Mouse (Mus musculus) liver, embryonic 14.5 days (tissue): ENCODE results near the gene Zfp882. TPM values are rescaled to one million over a fixed set of nuclear protein-coding genes. Genes with fewer than 3 reads are reported as not detected.

Experiments
- ATAC-seq: fragments of 200-750 bp; cut with Nextera tagmentation; 2 replicates; pipeline ENCODE4 v1.8.0; 2017; ENCODE audit warnings: moderate number of reproducible peaks, mild to moderate bottlenecking, moderate library complexity; ENCODE audit not compliant: insufficient read depth
- DNase-seq, 3 experiments: peaks; one replicate each; pipeline ENCODE4 v3.0.0-alpha.2; 2012 to 2013; ENCODE audit warnings: low read depth in 3 of 3, low spot score in 3 of 3
- H3K27ac ChIP-seq: fragments of 300-500 bp; sonication (generic); 2 replicates; pipeline ENCODE4 v1.5.1; 2014; ENCODE audit warnings: moderate library complexity, mild to moderate bottlenecking, control low read depth, inconsistent platforms
- H3K27me3 ChIP-seq: fragments of 300-500 bp; sonication (generic); 2 replicates; pipeline ENCODE4 v1.6.1; 2014; ENCODE audit warnings: mild to moderate bottlenecking, low read length, moderate library complexity; ENCODE audit not compliant: control insufficient read depth, insufficient read depth
- H3K36me3 ChIP-seq: fragments of 300-500 bp; sonication (generic); replicated peaks from 2 replicates; pipeline ENCODE4 v1.6.1; 2014; ENCODE audit warnings: low read depth; ENCODE audit not compliant: control insufficient read depth, insufficient read depth
- H3K4me1 ChIP-seq, 2 experiments: fragments of 200-500 bp in 1 of 2; fragments of 300-500 bp in 1 of 2; sonication (generic) in 1 of 2; replicated peaks; 2 replicates each; pipeline ENCODE4 v1.6.1; 2012 to 2014; ENCODE audit warnings: antibody characterized with exemption in 1 of 2, inconsistent platforms in 1 of 2, low read length in 1 of 2; ENCODE audit not compliant: control insufficient read depth in 2 of 2, insufficient read depth in 2 of 2
- H3K4me2 ChIP-seq: fragments of 300-500 bp; sonication (generic); 2 replicates; pipeline ENCODE4 v1.6.1; 2014; ENCODE audit warnings: low read depth, mild to moderate bottlenecking, control low read depth, moderate library complexity
- H3K4me3 ChIP-seq, 2 experiments: fragments of 200-500 bp in 1 of 2; fragments of 300-500 bp in 1 of 2; sonication (generic) in 1 of 2; 2 replicates each; pipeline ENCODE4 v1.5.1; 2012 to 2014; ENCODE audit warnings: low read depth in 2 of 2, low read length in 2 of 2, mild to moderate bottlenecking in 2 of 2, control low read depth in 1 of 2, inconsistent platforms in 1 of 2, moderate library complexity in 1 of 2; ENCODE audit not compliant: insufficient read depth in 1 of 2
- H3K9ac ChIP-seq: fragments of 300-500 bp; sonication (generic); replicated peaks from 2 replicates; pipeline ENCODE4 v1.6.1; 2014; ENCODE audit warnings: mild to moderate bottlenecking, control low read depth, moderate library complexity
- H3K9me3 ChIP-seq: fragments of 300-500 bp; sonication (generic); 2 replicates; pipeline ENCODE4 v1.6.1; 2016; ENCODE audit warnings: low read length, mixed read lengths; ENCODE audit not compliant: control insufficient read depth
- CTCF ChIP-seq: IDR thresholded peaks from 2 replicates; pipeline ENCODE4 v1.5.1; 2016; ENCODE audit warnings: antibody characterized with exemption, low read depth, control low read depth
- EP300 ChIP-seq: IDR thresholded peaks from 2 replicates; pipeline ENCODE4 v1.6.1; 2016; ENCODE audit warnings: antibody characterized with exemption, low read depth
- WGBS: fragments of 180-500 bp; shearing (Covaris S2); extraction: QIAGEN DNeasy Blood & Tissue Kit; methylation state at CpG from one replicate; pipeline ENCODE4 v1.1.7; 2014; ENCODE audit not compliant: insufficient replicate concordance; 5-methylcytosine and 5-hydroxymethylcytosine counted together
- polyA plus RNA-seq, 2 experiments: library from polyadenylated mRNA; depleted of rRNA in 1 of 2; stranded (reverse) in 1 of 2; unstranded in 1 of 2; fragments of >200 nt; fragmentation: Nextera tagmentation in 1 of 2; extraction: Ambion mirVana in 1 of 2; gene quantifications; 2 replicates each; pipeline versions ENCODE4 v1.2.1 to v1.2.3; 2012 to 2014

Gene Zfp882
- polyA plus RNA-seq, 2 experiments: 0.51 to 0.52 TPM

- ATAC-seq (no peak), DNase-seq (no peak)
- Histone ChIP-seq H3K4me1 (peaks cover 8 to 13% of the 10 kb centered on the region in 2 experiments), H3K4me2 (no peak overlapping the region), H3K36me3 (no peaks in the 10 kb centered on the region), H3K9ac (no peak overlapping the region), H3K9me3 (no peaks in the 10 kb centered on the region), H3K4me3 (no peak overlapping the region), H3K27ac (no peak overlapping the region), H3K27me3 (no peaks in the 10 kb centered on the region)
- no peak for TF ChIP-seq EP300
- TF ChIP-seq CTCF: no peak
- 85% methylated on average over 9 of the region's 9 CpGs for WGBS
Observed at GRCm38 (mm10) chr8:71954666-71955065, 46.3 kb downstream of the Zfp882 start.

- Histone ChIP-seq H3K4me1 (no peaks in the 10 kb centered on the region), H3K4me3 (no peak overlapping the region), H3K36me3 (peaks cover 4% of the 10 kb centered on the region), H3K4me2 (no peak overlapping the region), H3K9me3 (no peaks in the 10 kb centered on the region), H3K9ac (no peak overlapping the region), H3K27me3 (no peaks in the 10 kb centered on the region), H3K27ac (no peak overlapping the region)
- ATAC-seq (no peak), DNase-seq (no peak)
- TF ChIP-seq EP300 (no peak), CTCF (no peak)
Observed at GRCm38 (mm10) chr8:71960483-71960882, 52.1 kb downstream of the Zfp882 start.

GRCm38 (mm10) chr8:71961796-71962195 lies 53.4 kb downstream of the Zfp882 start:
- Histone ChIP-seq H3K4me3 (no peak overlapping the region), H3K27ac (no peak overlapping the region), H3K27me3 (no peaks in the 10 kb centered on the region), H3K36me3 (peaks cover 12% of the 10 kb centered on the region), H3K9me3 (peaks cover 3% of the 10 kb centered on the region), H3K4me1 (no peaks in the 10 kb centered on the region), H3K4me2 (no peak overlapping the region), H3K9ac (no peak overlapping the region)
- DNase-seq (no peak), ATAC-seq (no peak)
- TF ChIP-seq EP300: no peak
- TF ChIP-seq CTCF: no peak
- WGBS: 75% methylated on average over 5 of the region's 5 CpGs

GRCm38 (mm10) chr8:71964051-71964450 lies 55.6 kb downstream of the Zfp882 start:
- H3K27ac ChIP-seq: no peak overlapping the region
- H3K4me2 ChIP-seq: no peak overlapping the region
- no peak for TF ChIP-seq CTCF
- TF ChIP-seq EP300: no peak
- no peak overlapping the region for H3K9ac ChIP-seq
- no peak for ATAC-seq
- peaks cover 28% of the 10 kb centered on the region for H3K36me3 ChIP-seq
- no peaks in the 10 kb centered on the region for H3K4me1 ChIP-seq
- H3K4me3 ChIP-seq: no peak overlapping the region
- H3K9me3 ChIP-seq: peaks cover 3% of the 10 kb centered on the region
- H3K27me3 ChIP-seq: no peaks in the 10 kb centered on the region
- 66% methylated on average over 3 of the region's 3 CpGs for WGBS
- DNase-seq: no peak

- Histone ChIP-seq H3K27me3 (no peaks in the 10 kb centered on the region), H3K4me1 (no peaks in the 10 kb centered on the region), H3K4me3 (no peak overlapping the region), H3K36me3 (peaks cover 30% of the 10 kb centered on the region), H3K9ac (no peak overlapping the region), H3K27ac (no peak overlapping the region), H3K4me2 (no peak overlapping the region), H3K9me3 (peaks cover 3% of the 10 kb centered on the region)
- no peak for ATAC-seq
- no peak for DNase-seq
- WGBS: 71% methylated on average over 2 of the region's 2 CpGs
- TF ChIP-seq CTCF (no peak), EP300 (no peak)
Observed at GRCm38 (mm10) chr8:71965166-71965565, 56.8 kb downstream of the Zfp882 start.

Other genes starting within 250 kb of the Zfp882 start
- gene Unc13a, start 236.9 kb upstream of the Zfp882 start, polyA plus RNA-seq (2012; rRNA removed): 0.13 and 0.15 TPM in 2 replicates
- 0.18 and 0.34 TPM in 2 replicates for gene Unc13a, start 236.9 kb upstream of the Zfp882 start, polyA plus RNA-seq (2014; fragmentation: Nextera tagmentation; extraction: Ambion mirVana)
- gene Jak3, start 232.3 kb upstream of the Zfp882 start, polyA plus RNA-seq (2012; rRNA removed): 3.8 and 4.0 TPM in 2 replicates
- 3.0 and 3.1 TPM in 2 replicates for gene Jak3, start 232.3 kb upstream of the Zfp882 start, polyA plus RNA-seq (2014; fragmentation: Nextera tagmentation; extraction: Ambion mirVana)
- 0.48 and 0.73 TPM in 2 replicates for gene Insl3, start 219.4 kb upstream of the Zfp882 start, polyA plus RNA-seq (2012; rRNA removed)
- gene Insl3, start 219.4 kb upstream of the Zfp882 start, polyA plus RNA-seq (2014; fragmentation: Nextera tagmentation; extraction: Ambion mirVana): 1.2 and 1.5 TPM in 2 replicates
- gene B3gnt3, start 206.8 kb upstream of the Zfp882 start, polyA plus RNA-seq (2012; rRNA removed): 2.2 and 2.5 TPM in 2 replicates
- gene B3gnt3, start 206.8 kb upstream of the Zfp882 start, polyA plus RNA-seq (2014; fragmentation: Nextera tagmentation; extraction: Ambion mirVana): 1.8 and 2.0 TPM in 2 replicates
- 24.1 and 24.6 TPM in 2 replicates for gene Fcho1, start 182.9 kb upstream of the Zfp882 start, polyA plus RNA-seq (2012; rRNA removed)
- gene Fcho1, start 182.9 kb upstream of the Zfp882 start, polyA plus RNA-seq (2014; fragmentation: Nextera tagmentation; extraction: Ambion mirVana): 14.7 and 18.6 TPM in 2 replicates
- gene Zfp709, start 26.6 kb upstream of the Zfp882 start, polyA plus RNA-seq (2012; rRNA removed): 0.21 and 0.55 TPM in 2 replicates
- gene Zfp709, start 26.6 kb upstream of the Zfp882 start, polyA plus RNA-seq (2014; fragmentation: Nextera tagmentation; extraction: Ambion mirVana): 1.7 and 2.2 TPM in 2 replicates
- gene Zfp617, start within 50 bp of the Zfp882 start, polyA plus RNA-seq (2012; rRNA removed): 3.0 and 5.8 TPM in 2 replicates
- gene Zfp617, start within 50 bp of the Zfp882 start, polyA plus RNA-seq (2014; fragmentation: Nextera tagmentation; extraction: Ambion mirVana): 6.7 and 7.4 TPM in 2 replicates
- gene Zfp961, start 42.4 kb downstream of the Zfp882 start, polyA plus RNA-seq (2012; rRNA removed): 6.3 and 8.4 TPM in 2 replicates
- gene Zfp961, start 42.4 kb downstream of the Zfp882 start, polyA plus RNA-seq (2014; fragmentation: Nextera tagmentation; extraction: Ambion mirVana): 9.2 and 11.5 TPM in 2 replicates
- gene Cyp4f18, start 101.0 kb downstream of the Zfp882 start, polyA plus RNA-seq (2012; rRNA removed): 1.4 TPM in 2 replicates
- gene Cyp4f18, start 101.0 kb downstream of the Zfp882 start, polyA plus RNA-seq (2014; fragmentation: Nextera tagmentation; extraction: Ambion mirVana): 1.1 and 2.1 TPM in 2 replicates
- gene Olfr372, start 132.6 kb downstream of the Zfp882 start, polyA plus RNA-seq (2012; rRNA removed): not detected in 2 replicates
- not detected in 2 replicates for gene Olfr372, start 132.6 kb downstream of the Zfp882 start, polyA plus RNA-seq (2014; fragmentation: Nextera tagmentation; extraction: Ambion mirVana)
- not detected in 2 replicates for gene Olfr373, start 174.6 kb downstream of the Zfp882 start, polyA plus RNA-seq (2012; rRNA removed)
- gene Olfr373, start 174.6 kb downstream of the Zfp882 start, polyA plus RNA-seq (2014; fragmentation: Nextera tagmentation; extraction: Ambion mirVana): not detected in 2 replicates
- not detected in 2 replicates for gene Olfr374, start 198.4 kb downstream of the Zfp882 start, polyA plus RNA-seq (2012; rRNA removed)
- not detected in 2 replicates for gene Olfr374, start 198.4 kb downstream of the Zfp882 start, polyA plus RNA-seq (2014; fragmentation: Nextera tagmentation; extraction: Ambion mirVana)
- 28.7 and 49.0 TPM in 2 replicates for gene Tpm4, start 226.4 kb downstream of the Zfp882 start, polyA plus RNA-seq (2012; rRNA removed)
- gene Tpm4, start 226.4 kb downstream of the Zfp882 start, polyA plus RNA-seq (2014; fragmentation: Nextera tagmentation; extraction: Ambion mirVana): 69.2 and 76.4 TPM in 2 replicates